Mouse (Mus musculus): ENCODE data around the gene Olfm2. TPM values are rescaled to one million over a fixed set of nuclear protein-coding genes. Genes with fewer than 3 reads are reported as not detected.

The Olfm2 gene
- polyA plus RNA-seq, 1 experiment from 2014 or later: 64.4 TPM

- Histone ChIP-seq H3K9me3 (ENCODE audit: control insufficient read depth, low read length) (no peaks in the 10 kb centered on the region), H3K9ac (ENCODE audit: low read depth, low read length) (no peak overlapping the region), H3K4me1 (replicated peaks; ENCODE audit: control insufficient read depth, insufficient read depth, low read length) (no peaks in the 10 kb centered on the region), H3K27ac (ENCODE audit: low read depth, low read length) (no peak overlapping the region), H3K4me2 (replicated peaks; ENCODE audit: low read depth, low read length) (no peak overlapping the region), H3K4me3 (ENCODE audit: low read depth, low read length) (no peak overlapping the region), H3K27me3 (ENCODE audit: control insufficient read depth, insufficient read depth, low read length) (no peaks in the 10 kb centered on the region), H3K36me3 (ENCODE audit: control insufficient read depth, insufficient read depth, low read length) (no peaks in the 10 kb centered on the region)
- DNase-seq (ENCODE audit: low spot score): no peak
- no peak for ATAC-seq (ENCODE audit: low FRiP score)
- 46% methylated on average over 7 of the region's 7 CpGs for WGBS
Measured at GRCm38 (mm10) chr9:20762197-20762961, 16.2 kb upstream of the Olfm2 start.

DNA sequence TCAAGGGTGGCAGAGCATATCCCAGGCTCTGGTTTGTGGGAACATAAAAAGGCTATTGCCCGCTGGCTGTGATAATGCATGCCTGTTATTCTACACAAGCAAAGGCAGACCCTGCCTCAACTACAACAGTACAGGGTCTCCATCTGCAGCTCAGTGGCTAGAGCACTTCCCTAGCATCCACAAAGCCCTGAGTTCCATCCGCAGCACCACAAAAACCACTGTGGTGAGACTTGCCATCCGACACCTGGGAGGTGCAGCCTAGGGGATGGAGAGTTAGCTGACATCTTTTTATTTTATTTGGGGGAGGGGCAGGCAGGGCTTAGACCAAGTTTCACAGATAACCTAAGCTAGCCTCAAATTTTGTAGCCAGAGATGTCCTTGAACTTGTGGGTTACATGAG lies 15.2 kb upstream of the Olfm2 start:
- 70% methylated on average over 3 of the region's 3 CpGs for WGBS
- H3K27me3 ChIP-seq (ENCODE audit: control insufficient read depth, insufficient read depth, low read length): no peaks in the 10 kb centered on the region
- no peak for DNase-seq (ENCODE audit: low spot score)

DNA sequence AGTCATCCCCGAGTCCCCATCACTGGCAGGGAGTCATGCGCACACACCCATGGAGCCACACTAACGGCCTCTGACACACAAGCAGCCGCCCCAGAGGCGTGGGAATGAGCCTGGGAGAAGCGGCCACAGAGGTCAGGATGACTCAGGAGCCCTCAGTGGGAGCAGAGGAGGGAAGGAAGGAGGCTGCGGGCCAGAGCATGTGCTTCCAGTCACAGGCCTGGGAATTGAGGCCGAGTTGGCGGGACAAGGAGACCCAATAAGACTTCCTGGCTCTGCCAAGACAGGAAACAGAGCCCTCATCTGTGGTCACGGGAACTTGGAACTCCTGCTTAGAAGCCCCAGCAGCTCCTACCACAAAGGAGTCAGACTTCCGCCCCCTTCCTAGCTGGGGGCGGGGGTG lies 14.7 kb upstream of the Olfm2 start:
- 74% methylated on average over 12 of the region's 12 CpGs for WGBS
- DNase-seq (ENCODE audit: low spot score) (no peak), ATAC-seq (ENCODE audit: low FRiP score) (no peak)
- Histone ChIP-seq H3K27me3 (ENCODE audit: control insufficient read depth, insufficient read depth, low read length) (no peaks in the 10 kb centered on the region), H3K4me3 (ENCODE audit: low read depth, low read length) (no peak overlapping the region), H3K4me1 (replicated peaks; ENCODE audit: control insufficient read depth, insufficient read depth, low read length) (no peaks in the 10 kb centered on the region), H3K4me2 (replicated peaks; ENCODE audit: low read depth, low read length) (no peak overlapping the region), H3K27ac (ENCODE audit: low read depth, low read length) (no peak overlapping the region), H3K36me3 (ENCODE audit: control insufficient read depth, insufficient read depth, low read length) (no peaks in the 10 kb centered on the region), H3K9me3 (ENCODE audit: control insufficient read depth, low read length) (no peaks in the 10 kb centered on the region), H3K9ac (ENCODE audit: low read depth, low read length) (no peak overlapping the region)

More for the DNA sequence above, 15.2 kb upstream of the Olfm2 start:
- Histone ChIP-seq H3K4me1 (replicated peaks; ENCODE audit: control insufficient read depth, insufficient read depth, low read length) (no peaks in the 10 kb centered on the region), H3K27ac (ENCODE audit: low read depth, low read length) (no peak overlapping the region), H3K36me3 (ENCODE audit: control insufficient read depth, insufficient read depth, low read length) (no peaks in the 10 kb centered on the region), H3K9me3 (ENCODE audit: control insufficient read depth, low read length) (no peaks in the 10 kb centered on the region), H3K4me2 (replicated peaks; ENCODE audit: low read depth, low read length) (no peak overlapping the region), H3K4me3 (ENCODE audit: low read depth, low read length) (no peak overlapping the region), H3K9ac (ENCODE audit: low read depth, low read length) (no peak overlapping the region)
- no peak for ATAC-seq (ENCODE audit: low FRiP score)

DNA sequence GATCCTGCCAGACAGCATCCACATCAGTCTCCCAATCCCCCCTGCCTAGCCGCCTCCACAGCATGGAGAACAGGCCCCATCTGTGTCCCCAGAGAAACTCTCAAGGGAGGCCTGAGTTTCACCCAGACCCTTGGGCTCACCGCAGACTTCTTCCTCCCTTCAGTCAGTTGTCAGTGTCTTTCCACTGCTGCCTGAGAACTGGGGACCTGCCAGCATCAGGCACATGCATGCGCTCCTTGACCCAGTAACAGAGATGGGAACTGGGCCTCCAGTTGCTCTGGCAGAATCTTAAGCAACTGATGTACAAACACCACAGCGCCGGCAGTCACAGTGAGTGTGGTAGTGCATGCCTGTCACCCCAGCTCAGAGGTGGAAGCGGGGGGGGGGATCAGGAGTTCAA lies 12.7 kb upstream of the Olfm2 start:
- Histone ChIP-seq H3K27me3 (ENCODE audit: control insufficient read depth, insufficient read depth, low read length) (no peaks in the 10 kb centered on the region), H3K9ac (ENCODE audit: low read depth, low read length) (no peak overlapping the region), H3K27ac (ENCODE audit: low read depth, low read length) (no peak overlapping the region), H3K4me2 (replicated peaks; ENCODE audit: low read depth, low read length) (no peak overlapping the region), H3K36me3 (ENCODE audit: control insufficient read depth, insufficient read depth, low read length) (no peaks in the 10 kb centered on the region), H3K9me3 (ENCODE audit: control insufficient read depth, low read length) (no peaks in the 10 kb centered on the region), H3K4me3 (ENCODE audit: low read depth, low read length) (no peak overlapping the region), H3K4me1 (replicated peaks; ENCODE audit: control insufficient read depth, insufficient read depth, low read length) (no peaks in the 10 kb centered on the region)
- 87% methylated on average over 6 of the region's 6 CpGs for WGBS
- ATAC-seq (ENCODE audit: low FRiP score): no peak
- no peak for DNase-seq (ENCODE audit: low spot score)

DNA sequence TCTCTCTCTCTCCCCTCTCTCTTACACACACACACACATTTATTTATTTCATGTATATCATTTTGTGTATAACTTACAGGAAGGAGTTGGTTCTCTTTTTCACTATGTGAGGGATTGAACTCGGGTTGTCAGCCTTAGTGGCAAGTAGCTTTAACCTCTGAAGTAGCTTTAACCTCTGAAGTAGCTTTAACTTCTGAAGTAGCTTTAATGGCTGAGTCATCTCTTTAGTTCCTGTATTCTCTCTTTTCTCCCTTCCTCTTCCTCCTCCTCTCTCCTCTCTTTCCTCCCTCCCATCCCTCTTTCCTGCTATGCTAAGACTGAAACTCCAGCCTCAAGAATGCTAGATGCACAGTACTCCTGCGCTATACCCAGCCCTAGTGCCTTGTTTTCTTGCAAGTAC lies 12.1 kb upstream of the Olfm2 start:
- Histone ChIP-seq H3K4me2 (replicated peaks; ENCODE audit: low read depth, low read length) (no peak overlapping the region), H3K4me1 (replicated peaks; ENCODE audit: control insufficient read depth, insufficient read depth, low read length) (no peaks in the 10 kb centered on the region), H3K27me3 (ENCODE audit: control insufficient read depth, insufficient read depth, low read length) (no peaks in the 10 kb centered on the region), H3K9ac (ENCODE audit: low read depth, low read length) (no peak overlapping the region), H3K9me3 (ENCODE audit: control insufficient read depth, low read length) (no peaks in the 10 kb centered on the region), H3K27ac (ENCODE audit: low read depth, low read length) (no peak overlapping the region), H3K4me3 (ENCODE audit: low read depth, low read length) (no peak overlapping the region), H3K36me3 (ENCODE audit: control insufficient read depth, insufficient read depth, low read length) (no peaks in the 10 kb centered on the region)
- ATAC-seq (ENCODE audit: low FRiP score) (no peak), DNase-seq (ENCODE audit: low spot score) (no peak)
- 88% methylated on average over 2 of the region's 2 CpGs for WGBS

DNA sequence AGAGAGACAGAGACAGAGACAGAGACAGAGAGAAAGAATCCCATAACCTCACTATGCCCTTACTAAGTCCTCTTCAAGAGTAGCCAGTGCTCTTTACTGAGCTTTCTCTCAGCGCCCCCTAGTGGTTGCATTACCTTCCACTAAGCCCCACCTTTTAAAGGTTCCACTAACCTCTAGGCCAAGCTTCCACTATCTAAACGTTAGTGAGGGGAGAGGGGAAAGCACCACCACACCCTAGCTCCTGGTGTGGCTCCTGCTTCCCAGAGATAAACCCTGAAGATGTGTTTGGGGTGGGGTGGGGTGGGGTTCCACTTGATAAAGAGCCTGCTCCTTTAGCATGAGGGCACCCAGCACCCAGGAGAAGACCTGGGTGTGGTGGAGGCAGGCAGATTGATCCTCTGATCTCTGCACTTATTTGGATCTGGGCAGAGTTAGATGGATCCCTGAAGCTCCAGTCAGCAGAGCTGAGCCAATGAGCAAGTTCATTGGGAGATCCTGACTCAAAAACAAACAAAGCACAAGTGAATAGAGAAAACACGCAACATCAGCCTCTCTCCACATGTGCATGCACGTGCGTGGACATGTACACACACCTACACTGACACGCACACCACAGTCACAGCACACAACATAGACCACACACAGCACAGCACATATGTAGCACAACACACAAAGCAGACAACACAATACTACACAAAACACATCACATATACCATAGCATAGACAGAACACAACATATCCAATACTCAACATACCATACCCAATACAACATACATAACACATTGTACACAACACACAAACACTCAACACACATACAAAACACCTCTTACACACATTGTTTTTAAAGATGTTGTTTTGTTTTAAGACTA lies 11.2 kb upstream of the Olfm2 start:
- Histone ChIP-seq H3K36me3 (ENCODE audit: control insufficient read depth, insufficient read depth, low read length) (no peaks in the 10 kb centered on the region), H3K4me2 (replicated peaks; ENCODE audit: low read depth, low read length) (no peak overlapping the region), H3K4me1 (replicated peaks; ENCODE audit: control insufficient read depth, insufficient read depth, low read length) (no peaks in the 10 kb centered on the region), H3K27me3 (ENCODE audit: control insufficient read depth, insufficient read depth, low read length) (no peaks in the 10 kb centered on the region), H3K9ac (ENCODE audit: low read depth, low read length) (no peak overlapping the region), H3K27ac (ENCODE audit: low read depth, low read length) (no peak overlapping the region), H3K4me3 (ENCODE audit: low read depth, low read length) (no peak overlapping the region), H3K9me3 (ENCODE audit: control insufficient read depth, low read length) (no peaks in the 10 kb centered on the region)
- ATAC-seq (ENCODE audit: low FRiP score) (peak; percentile 22; the same call in 1 of the 2 replicates), DNase-seq (ENCODE audit: low spot score) (peak; percentile 85)
- 60% methylated on average over 6 of the region's 6 CpGs for WGBS

DNA sequence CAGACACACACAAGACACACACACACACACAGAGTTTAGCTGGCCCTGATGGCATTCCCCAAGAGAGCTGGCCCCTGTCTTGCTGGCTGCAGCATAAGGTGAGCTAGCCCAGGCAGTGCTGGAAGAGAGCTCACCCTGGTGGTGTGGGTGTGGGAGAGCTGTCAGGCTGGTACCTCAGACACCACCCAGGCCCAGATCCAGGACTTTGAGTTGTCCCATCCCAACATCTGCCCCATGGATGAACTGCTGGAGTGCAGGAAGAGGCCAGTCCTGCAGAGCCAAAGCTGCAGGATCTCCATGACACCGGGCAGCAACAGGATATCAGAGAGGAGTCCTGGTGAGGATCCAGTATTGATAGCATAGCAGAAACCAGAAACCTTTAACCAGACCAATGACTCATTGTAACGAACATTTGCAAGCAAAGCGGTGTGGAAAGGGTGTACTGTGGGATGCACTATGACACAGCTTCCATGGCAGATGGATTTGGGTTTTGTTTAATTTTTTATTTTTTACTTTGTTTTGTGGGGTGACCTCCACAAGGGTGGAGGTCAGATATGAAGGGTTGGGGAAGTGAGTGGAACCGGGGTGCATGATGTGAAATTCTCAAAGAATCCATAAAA lies 10.0 kb upstream of the Olfm2 start:
- Histone ChIP-seq H3K36me3 (ENCODE audit: control insufficient read depth, insufficient read depth, low read length) (no peaks in the 10 kb centered on the region), H3K4me2 (replicated peaks; ENCODE audit: low read depth, low read length) (no peak overlapping the region), H3K4me1 (replicated peaks; ENCODE audit: control insufficient read depth, insufficient read depth, low read length) (no peaks in the 10 kb centered on the region), H3K4me3 (ENCODE audit: low read depth, low read length) (no peak overlapping the region), H3K9me3 (ENCODE audit: control insufficient read depth, low read length) (no peaks in the 10 kb centered on the region), H3K27me3 (ENCODE audit: control insufficient read depth, insufficient read depth, low read length) (no peaks in the 10 kb centered on the region), H3K9ac (ENCODE audit: low read depth, low read length) (no peak overlapping the region), H3K27ac (ENCODE audit: low read depth, low read length) (no peak overlapping the region)
- no peak for DNase-seq (ENCODE audit: low spot score)
- no peak for ATAC-seq (ENCODE audit: low FRiP score)
- 93% methylated on average over 4 of the region's 4 CpGs for WGBS

GRCm38 (mm10) chr9:20754335-20754734 lies 8.2 kb upstream of the Olfm2 start:
- H3K4me2 ChIP-seq (replicated peaks; ENCODE audit: low read depth, low read length): no peak overlapping the region
- H3K4me1 ChIP-seq (replicated peaks; ENCODE audit: control insufficient read depth, insufficient read depth, low read length): no peaks in the 10 kb centered on the region
- no peak overlapping the region for H3K4me3 ChIP-seq (ENCODE audit: low read depth, low read length)
- WGBS: 85% methylated on average over 2 of the region's 2 CpGs
- H3K27ac ChIP-seq (ENCODE audit: low read depth, low read length): no peak overlapping the region
- ATAC-seq (ENCODE audit: low FRiP score): no peak
- no peak for DNase-seq (ENCODE audit: low spot score)
- H3K9ac ChIP-seq (ENCODE audit: low read depth, low read length): no peak overlapping the region
- no peaks in the 10 kb centered on the region for H3K9me3 ChIP-seq (ENCODE audit: control insufficient read depth, low read length)
- H3K27me3 ChIP-seq (ENCODE audit: control insufficient read depth, insufficient read depth, low read length): no peaks in the 10 kb centered on the region
- H3K36me3 ChIP-seq (ENCODE audit: control insufficient read depth, insufficient read depth, low read length): no peaks in the 10 kb centered on the region
